Mouse (Mus musculus): ENCODE results near the gene Hexa.

- TF ChIP-seq POLR2A (IDR thresholded peaks at IDR 0.05; ENCODE audit: low read depth, low read length) (no peak), CTCF (IDR thresholded peaks at IDR 0.05; ENCODE audit: extremely low read depth, insufficient read length, insufficient replicate concordance, low read depth, low read length) (no peak)
Measured at GRCm38 (mm10) chr9:59526727-59527126, 12.6 kb upstream of the Hexa start.
